Mouse (Mus musculus): ENCODE measurements around the gene Rps6kl1. TPM values are rescaled to one million over a fixed set of nuclear protein-coding genes. Genes with fewer than 3 reads are reported as not detected.

Gene Rps6kl1
- total and polyA plus RNA-seq, 3 experiments = 5.4 to 6.2 TPM; not detected in 1

GRCm38 (mm10) chr12:85104789-85105188 lies 46.3 kb downstream of the Rps6kl1 start:
- Histone ChIP-seq H3K9ac (ENCODE audit: control insufficient read depth, low read depth, low read length, poor library complexity, severe bottlenecking) (no peak overlapping the region), H3K79me2 (ENCODE audit: control insufficient read depth, insufficient read depth, low read length, poor library complexity) (no peaks in the 10 kb centered on the region), H3K27me3 (ENCODE audit: control insufficient read depth in 1 of 2, insufficient read depth in 2 of 2, low read length in 2 of 2) (no peaks in the 10 kb centered on the region), H3K4me3 (ENCODE audit: control insufficient read depth in 1 of 2, insufficient read depth in 1 of 2, low read depth in 2 of 2, low read length in 2 of 2) (no peak overlapping the region), H3K9me3 (replicated peaks; ENCODE audit: insufficient read depth, low read length) (no peaks in the 10 kb centered on the region), H3K4me1 (ENCODE audit: control insufficient read depth in 1 of 2, insufficient read depth in 2 of 2, low read length in 2 of 2) (peaks cover 2 to 6% of the 10 kb centered on the region in 2 experiments), H3K36me3 (ENCODE audit: control insufficient read depth in 1 of 2, insufficient read depth in 2 of 2, low read length in 2 of 2) (peaks cover 0 to 5% of the 10 kb centered on the region in 2 experiments; a peak in 1 of 4 replicates), H3K27ac (ENCODE audit: control insufficient read depth, low read depth, low read length) (no peak overlapping the region)
- TF ChIP-seq CTCF (IDR thresholded peaks at IDR 0.05 in 2 of 3, conservative IDR thresholded peaks at IDR 0.05 in 1 of 3; ENCODE audit: control insufficient read depth in 1 of 3, insufficient read depth in 1 of 3, low read depth in 2 of 3, low read length in 3 of 3, poor library complexity in 1 of 3, severe bottlenecking in 1 of 3) (no peak), ZKSCAN1 (IDR thresholded peaks at IDR 0.05; ENCODE audit: low read depth, low read length) (no peak), E2F4 (IDR thresholded peaks at IDR 0.05; ENCODE audit: borderline replicate concordance, low read depth, low read length) (no peak), MYB (IDR thresholded peaks at IDR 0.05; ENCODE audit: low read depth, low read length) (no peak), TAL1 (IDR thresholded peaks at IDR 0.05; ENCODE audit: low read length) (no peak), ETS1 (IDR thresholded peaks at IDR 0.05; ENCODE audit: low read depth, low read length) (no peak), KAT2A (conservative IDR thresholded peaks at IDR 0.05; ENCODE audit: low read depth, low read length) (no peak), MAX (IDR thresholded peaks at IDR 0.05; ENCODE audit: low read length) (no peak), UBTF (IDR thresholded peaks at IDR 0.05; ENCODE audit: borderline replicate concordance, insufficient read depth, low read depth, low read length) (no peak), POLR2AphosphoS2 (IDR thresholded peaks at IDR 0.05; ENCODE audit: low read length) (no peak), TBP (IDR thresholded peaks at IDR 0.05; ENCODE audit: low read depth, low read length) (no peak), USF1 (IDR thresholded peaks at IDR 0.05; ENCODE audit: low read depth, low read length) (no peak)
- DNase-seq (ENCODE audit: low read depth, low spot score) = no peak

- no peaks in the 10 kb centered on the region for H3K36me3 ChIP-seq (ENCODE audit: control insufficient read depth in 1 of 2, insufficient read depth in 2 of 2, low read length in 2 of 2)
These were observed 48.0 kb downstream of the Rps6kl1 start for GRCm38 (mm10) chr12:85103096-85103495.

GRCm38 (mm10) chr12:85101521-85102106 lies 49.5 kb downstream of the Rps6kl1 start:
- Histone ChIP-seq H3K4me3 (ENCODE audit: control insufficient read depth in 1 of 2, insufficient read depth in 1 of 2, low read depth in 2 of 2, low read length in 2 of 2) (no peak overlapping the region), H3K36me3 (ENCODE audit: control insufficient read depth in 1 of 2, insufficient read depth in 2 of 2, low read length in 2 of 2) (no peaks in the 10 kb centered on the region; a peak in 1 of 4 replicates), H3K27ac (ENCODE audit: control insufficient read depth, low read depth, low read length) (no peak overlapping the region), H3K27me3 (ENCODE audit: control insufficient read depth in 1 of 2, insufficient read depth in 2 of 2, low read length in 2 of 2) (no peaks in the 10 kb centered on the region), H3K79me2 (ENCODE audit: control insufficient read depth, insufficient read depth, low read length, poor library complexity) (no peaks in the 10 kb centered on the region), H3K4me1 (ENCODE audit: control insufficient read depth in 1 of 2, insufficient read depth in 2 of 2, low read length in 2 of 2) (peaks cover 2 to 5% of the 10 kb centered on the region in 2 experiments), H3K9me3 (replicated peaks; ENCODE audit: insufficient read depth, low read length) (no peaks in the 10 kb centered on the region), H3K9ac (ENCODE audit: control insufficient read depth, low read depth, low read length, poor library complexity, severe bottlenecking) (no peak overlapping the region)
- TF ChIP-seq GATA1 (IDR thresholded peaks at IDR 0.05; ENCODE audit: low read depth, low read length) = no peak
- TF ChIP-seq CTCF (IDR thresholded peaks at IDR 0.05 in 2 of 3, conservative IDR thresholded peaks at IDR 0.05 in 1 of 3; ENCODE audit: control insufficient read depth in 1 of 3, insufficient read depth in 1 of 3, low read depth in 2 of 3, low read length in 3 of 3, poor library complexity in 1 of 3, severe bottlenecking in 1 of 3) = no peak
- TF ChIP-seq POLR2A (IDR thresholded peaks at IDR 0.05; ENCODE audit: control insufficient read depth in 1 of 2, insufficient read depth in 1 of 2, low read depth in 1 of 2, low read length in 2 of 2, poor library complexity in 1 of 2) = no peak
- TF ChIP-seq MAZ (IDR thresholded peaks at IDR 0.05; ENCODE audit: low read depth, low read length) = no peak
- no peak for DNase-seq (ENCODE audit: low read depth, low spot score)

More at GRCm38 (mm10) chr12:85103096-85103495, 48.0 kb downstream of the Rps6kl1 start:
- Histone ChIP-seq H3K4me1 (ENCODE audit: control insufficient read depth in 1 of 2, insufficient read depth in 2 of 2, low read length in 2 of 2) (no peaks in the 10 kb centered on the region), H3K4me3 (ENCODE audit: control insufficient read depth in 1 of 2, insufficient read depth in 1 of 2, low read depth in 2 of 2, low read length in 2 of 2) (no peak overlapping the region), H3K79me2 (ENCODE audit: control insufficient read depth, insufficient read depth, low read length, poor library complexity) (no peaks in the 10 kb centered on the region), H3K9me3 (replicated peaks; ENCODE audit: insufficient read depth, low read length) (no peaks in the 10 kb centered on the region), H3K27ac (ENCODE audit: control insufficient read depth, low read depth, low read length) (no peak overlapping the region), H3K27me3 (ENCODE audit: control insufficient read depth in 1 of 2, insufficient read depth in 2 of 2, low read length in 2 of 2) (no peaks in the 10 kb centered on the region), H3K9ac (ENCODE audit: control insufficient read depth, low read depth, low read length, poor library complexity, severe bottlenecking) (no peak overlapping the region)
- no peak for DNase-seq (ENCODE audit: low read depth, low spot score)
- no peak for TF ChIP-seq BHLHE40 (IDR thresholded peaks at IDR 0.05; ENCODE audit: borderline replicate concordance, low read depth, low read length)
- no peak for TF ChIP-seq CHD2 (IDR thresholded peaks at IDR 0.05; ENCODE audit: low read length)
- TF ChIP-seq HCFC1 (IDR thresholded peaks at IDR 0.05; ENCODE audit: low read depth, low read length) = no peak
- no peak for TF ChIP-seq ZNF384 (IDR thresholded peaks at IDR 0.05; ENCODE audit: low read depth, low read length)
- TF ChIP-seq JUND (IDR thresholded peaks at IDR 0.05; ENCODE audit: low read depth, low read length) = no peak

Measured in MEL (cell line).